In genomic region chr9:94634275-94634674, GRCm38 (mm10) we compare ENCODE assay signal across 8 mouse cellular contexts. TPM values are rescaled to one million over a fixed set of nuclear protein-coding genes. Genes with fewer than 3 reads are reported as not detected.
DNase-seq lines count a peak whose midpoint lies in the region; ATAC-seq and TF ChIP-seq lines count a peak whose summit lies in the region.
"Not testable (repeated sequence)": the region's sequence is repeated elsewhere in the genome, so short reads cannot be mapped to it uniquely, and the experiment has no call there.
"Had no signal": no experiment of that assay in that cellular context is flagged by ENCODE, and none has a peak within 500 bp of the region (broad histone marks: within the 10 kb centered on the region; RNA-seq: fewer than 3 reads in every experiment).

No protein-coding gene starts in this region.

- H3K9ac ChIP-seq in hindbrain, postnatal 0 days (replicated peaks; ENCODE audit: low read length); lung, postnatal 0 days (replicated peaks; ENCODE audit: low read depth): not testable (repeated sequence)

- 0 out of 2 replicates have a peak, but pooled peaks have one; percentile 15 for TF ChIP-seq CTCF in hindbrain, postnatal 0 days (IDR thresholded peaks at IDR 0.05; ENCODE audit: low read depth)
- peak; percentile 30 for TF ChIP-seq CTCF in left cerebral cortex, adult 2 months (IDR thresholded peaks at IDR 0.05)
- peak; percentile 34 for TF ChIP-seq CTCF in lung, postnatal 0 days (IDR thresholded peaks at IDR 0.05)

- peak; percentile 13 for DNase-seq in A20 (ENCODE audit: low read depth, low spot score)
- DNase-seq in ES-CJ7 (ENCODE audit: low read depth, low spot score): peak; percentile 11
- peak; percentile 13 for DNase-seq in R1 (ENCODE audit: low read depth, low spot score)
- peak; percentile 27 for DNase-seq in embryo, embryonic 10 days (ENCODE audit: low spot score)
- DNase-seq in hindbrain, postnatal 0 days (ENCODE audit: low spot score); left cerebral cortex, adult 2 months (ENCODE audit: extremely low spot score in 1 of 2, low spot score in 2 of 2); lung, postnatal 0 days (ENCODE audit: low spot score): not testable (repeated sequence)

- not testable (repeated sequence) for H3K9me3 ChIP-seq in hindbrain, postnatal 0 days (ENCODE audit: low read length); lung, postnatal 0 days (ENCODE audit: low read length)

- H3K4me3 ChIP-seq in hindbrain, postnatal 0 days (ENCODE audit: low read length); left cerebral cortex, adult 2 months; lung, postnatal 0 days (ENCODE audit: low read depth, low read length): not testable (repeated sequence)

- not testable (repeated sequence) for ATAC-seq in hindbrain, postnatal 0 days; lung, postnatal 0 days

- H3K4me2 ChIP-seq in hindbrain, postnatal 0 days (ENCODE audit: low read depth, low read length); lung, postnatal 0 days (replicated peaks; ENCODE audit: low read depth, low read length): not testable (repeated sequence)

- H3K27me3 ChIP-seq in hindbrain, postnatal 0 days (ENCODE audit: insufficient read depth, low read length); lung, postnatal 0 days (replicated peaks; ENCODE audit: insufficient read depth, low read length): not testable (repeated sequence)

- TF ChIP-seq EP300 in lung, postnatal 0 days (IDR thresholded peaks at IDR 0.05): not testable (repeated sequence)

- not testable (repeated sequence) for H3K4me1 ChIP-seq in hindbrain, postnatal 0 days (ENCODE audit: insufficient read depth, low read length); lung, postnatal 0 days (ENCODE audit: insufficient read depth, low read depth, low read length)

- not testable (repeated sequence) for H3K27ac ChIP-seq in hindbrain, postnatal 0 days; left cerebral cortex, adult 2 months; lung, postnatal 0 days (ENCODE audit: low read length)

- not testable (repeated sequence) for H3K36me3 ChIP-seq in hindbrain, postnatal 0 days (ENCODE audit: insufficient read depth, low read length); lung, postnatal 0 days (ENCODE audit: insufficient read depth, low read length)

- WGBS in hindbrain, postnatal 0 days: 93% methylated on average over 4 of the region's 4 CpGs
- 96% methylated on average over 4 of the region's 4 CpGs for WGBS in lung, postnatal 0 days

- intact Hi-C loops in left cerebral cortex, adult 2 months (cut with DNase I): not testable (repeated sequence)

RNA-seq across cellular contexts. Expression of gene Slc9a9, which starts 35.4 kb away (rescaled TPM):
- total RNA-seq in hindbrain, postnatal 0 days (2014; rRNA removed): 5.1 and 6.6 TPM in 2 replicates
- 5.8 and 6.1 TPM in 2 replicates for polyA plus RNA-seq in hindbrain, postnatal 0 days (2015; fragmentation: Nextera tagmentation; extraction: Ambion mirVana)
- total RNA-seq in left cerebral cortex, adult 2 months (2021): 10 to 100 TPM; 23.1 to 23.7 TPM
- polyA plus RNA-seq in lung, postnatal 0 days (2015; fragmentation: Nextera tagmentation; extraction: Ambion mirVana): 3.4 and 3.7 TPM in 2 replicates
- polyA plus RNA-seq: G1E had no signal
